Mouse (Mus musculus) MEL (cell line): ENCODE measurements at regions not wholly inside any gene's neighbourhood (a gene's known extent, or its start where the extent isn't known, plus 50 kb on each side); places are given as distances from the start of the nearest gene placed in this dataset.

Experiments used
- CTCF ChIP-seq, 3 experiments: IDR thresholded peaks in 2 of 3; conservative IDR thresholded peaks in 1 of 3; 2 replicates each; pipeline ENCODE4 v1.5.1; 2011 to 2012; ENCODE audit warnings: low read length in 3 of 3, low read depth in 2 of 3, mild to moderate bottlenecking in 2 of 3, improper control_type of control experiment in 1 of 3, inconsistent platforms in 1 of 3, mixed read lengths in 1 of 3, moderate library complexity in 1 of 3; ENCODE audit not compliant: control insufficient read depth in 1 of 3, insufficient read depth in 1 of 3, poor library complexity in 1 of 3, severe bottlenecking in 1 of 3
- E2F4 ChIP-seq: IDR thresholded peaks from 2 replicates; pipeline ENCODE4 v1.6.1; 2011; ENCODE audit warnings: low read depth, low read length, improper control_type of control experiment, borderline replicate concordance
- EP300 ChIP-seq, 2 experiments: IDR thresholded peaks; 2 replicates each; pipeline ENCODE4 v1.6.1; 2011; ENCODE audit warnings: improper control_type of control experiment in 2 of 2, low read length in 2 of 2, low read depth in 1 of 2, mild to moderate bottlenecking in 1 of 2
- GABPA ChIP-seq: IDR thresholded peaks from 2 replicates; pipeline ENCODE4 v1.6.1; 2012; ENCODE audit warnings: low read depth, mild to moderate bottlenecking, inconsistent platforms, low read length, improper control_type of control experiment, moderate library complexity
- HCFC1 ChIP-seq: IDR thresholded peaks from 2 replicates; pipeline ENCODE4 v1.6.1; 2012; ENCODE audit warnings: low read depth, mild to moderate bottlenecking, inconsistent platforms, low read length, improper control_type of control experiment, moderate library complexity
- MXI1 ChIP-seq: IDR thresholded peaks from 2 replicates; pipeline ENCODE4 v1.6.1; 2011; ENCODE audit warnings: mild to moderate bottlenecking, low read depth, low read length, improper control_type of control experiment
- POLR2A ChIP-seq, 2 experiments: IDR thresholded peaks; 2 replicates each; pipeline ENCODE4 v1.6.1; 2011 to 2012; ENCODE audit warnings: low read length in 2 of 2, mild to moderate bottlenecking in 2 of 2, control low read depth in 1 of 2, improper control_type of control experiment in 1 of 2, low read depth in 1 of 2, moderate library complexity in 1 of 2; ENCODE audit not compliant: control insufficient read depth in 1 of 2, insufficient read depth in 1 of 2, poor library complexity in 1 of 2
- TCF12 ChIP-seq: IDR thresholded peaks from 2 replicates; pipeline ENCODE4 v1.6.1; 2014; ENCODE audit warnings: low read depth, mild to moderate bottlenecking, inconsistent platforms, low read length, improper control_type of control experiment, moderate library complexity
- ZKSCAN1 ChIP-seq: IDR thresholded peaks from 2 replicates; pipeline ENCODE4 v1.6.1; 2012; ENCODE audit warnings: low read depth, mild to moderate bottlenecking, inconsistent platforms, low read length, improper control_type of control experiment, moderate library complexity
- ZMIZ1 ChIP-seq: IDR thresholded peaks from 2 replicates; pipeline ENCODE4 v1.6.1; 2012; ENCODE audit warnings: low read depth, mild to moderate bottlenecking, inconsistent platforms, low read length, improper control_type of control experiment, moderate library complexity

GRCm38 (mm10) chr9:86232174-86232573, 232.6 kb downstream of the Ube2cbp start:
- TF ChIP-seq CTCF (IDR thresholded peaks at IDR 0.05 in 2 of 3, conservative IDR thresholded peaks at IDR 0.05 in 1 of 3; ENCODE audit: control insufficient read depth in 1 of 3, insufficient read depth in 1 of 3, low read depth in 2 of 3, low read length in 3 of 3, poor library complexity in 1 of 3, severe bottlenecking in 1 of 3), result no peak
- TF ChIP-seq EP300 (IDR thresholded peaks at IDR 0.05; ENCODE audit: low read depth in 1 of 2, low read length in 2 of 2), result no peak
- no peak for TF ChIP-seq E2F4
- no peak for TF ChIP-seq TCF12
- TF ChIP-seq POLR2A (IDR thresholded peaks at IDR 0.05; ENCODE audit: control insufficient read depth in 1 of 2, insufficient read depth in 1 of 2, low read depth in 1 of 2, low read length in 2 of 2, poor library complexity in 1 of 2), result no peak
- TF ChIP-seq ZMIZ1, result no peak
- no peak for TF ChIP-seq HCFC1
- no peak for TF ChIP-seq ZKSCAN1
- no peak for TF ChIP-seq GABPA
- TF ChIP-seq MXI1, result no peak
